Comparison of ENCODE assay signal across 11 mouse cellular contexts in the genomic region with DNA sequence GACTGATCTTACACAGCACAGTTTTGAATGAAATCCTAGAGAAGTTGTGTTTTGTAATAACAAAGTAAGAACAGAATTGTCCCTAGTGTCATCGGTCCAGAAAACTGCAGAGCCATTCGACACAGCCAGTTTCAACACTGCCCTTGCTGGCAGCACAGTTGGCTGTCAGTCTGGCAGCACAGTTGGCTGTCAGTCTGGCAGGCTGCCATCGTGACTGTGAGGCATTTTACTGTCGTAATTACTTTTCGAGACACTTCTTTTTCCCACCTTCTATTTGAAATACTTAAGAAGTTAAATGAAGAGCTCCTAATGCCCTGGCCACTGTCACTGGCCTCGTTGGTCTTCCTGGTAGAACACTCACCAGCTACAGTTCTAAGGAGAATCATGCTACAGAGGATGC. TPM values are rescaled to one million over a fixed set of nuclear protein-coding genes. Genes with fewer than 3 reads are reported as not detected.
A peak's percentile ranks its signal among the peaks of the same experiment; 100 is the strongest.
DNase-seq lines count a peak whose midpoint lies in the region; ATAC-seq and TF ChIP-seq lines count a peak whose summit lies in the region.
"Had no signal": no experiment of that assay in that cellular context is flagged by ENCODE, and none has a peak within 500 bp of the region (broad histone marks: within the 10 kb centered on the region; RNA-seq: fewer than 3 reads in every experiment).

No protein-coding gene starts in this region.

- ATAC-seq in kidney, embryonic 14.5 days (ENCODE audit: low FRiP score, low TSS enrichment), result no peak
- no peak for ATAC-seq in midbrain, embryonic 13.5 days
- no peak for ATAC-seq in intestine, embryonic 16.5 days

- peak; percentile 9 for DNase-seq in kidney, adult 9 months
- DNase-seq in adrenal gland, adult 8-10 months, result peak; percentile 52
- DNase-seq in gastrocnemius, adult 2 months, result peak; percentile 77
- peak; percentile 37 to 69 for DNase-seq in layer of hippocampus, postnatal 14 days (ENCODE audit: low spot score in 2 of 2)
- no peak for DNase-seq in retina, embryonic 14.5 days (ENCODE audit: low spot score)

- no peaks in the 10 kb centered on the region for H3K9me3 ChIP-seq in kidney, embryonic 14.5 days (ENCODE audit: control insufficient read depth, low read length)
- H3K9me3 ChIP-seq in midbrain, embryonic 13.5 days, result no peaks in the 10 kb centered on the region
- H3K9me3 ChIP-seq in intestine, embryonic 16.5 days (ENCODE audit: control insufficient read depth, low read length), result no peaks in the 10 kb centered on the region
- H3K9me3 ChIP-seq: G1E had no signal

- 73% methylated on average over 6 of the region's 6 CpGs for WGBS in kidney, embryonic 14.5 days
- 80% methylated on average over 6 of the region's 6 CpGs for WGBS in midbrain, embryonic 13.5 days
- 63% methylated on average over 6 of the region's 6 CpGs for WGBS in intestine, embryonic 16.5 days

- intact Hi-C loops in gastrocnemius, adult 2 months (cut with DNase I), result no loop called here

- no peaks in the 10 kb centered on the region for H3K27me3 ChIP-seq in kidney, embryonic 14.5 days (ENCODE audit: control insufficient read depth, insufficient read depth, low read length)
- H3K27me3 ChIP-seq in midbrain, embryonic 13.5 days, result no peaks in the 10 kb centered on the region
- no peaks in the 10 kb centered on the region for H3K27me3 ChIP-seq in intestine, embryonic 16.5 days (replicated peaks; ENCODE audit: control insufficient read depth, insufficient read depth, low read length)

- H3K9ac ChIP-seq in kidney, embryonic 14.5 days (ENCODE audit: low read depth, low read length), result no peak overlapping the region
- no peak overlapping the region for H3K9ac ChIP-seq in midbrain, embryonic 13.5 days (replicated peaks)
- H3K9ac ChIP-seq in intestine, embryonic 16.5 days (ENCODE audit: low read depth, low read length), result no peak overlapping the region

- no peak overlapping the region for H3K27ac ChIP-seq in kidney, embryonic 14.5 days (ENCODE audit: low read depth, low read length)
- no peak overlapping the region for H3K27ac ChIP-seq in gastrocnemius, adult 2 months
- no peak overlapping the region for H3K27ac ChIP-seq in midbrain, embryonic 13.5 days
- H3K27ac ChIP-seq in intestine, embryonic 16.5 days (ENCODE audit: low read length), result no peak overlapping the region
- H3K27ac ChIP-seq: kidney, postnatal 0 days had no signal

- H3K36me3 ChIP-seq in kidney, embryonic 14.5 days (ENCODE audit: control insufficient read depth, insufficient read depth, low read length), result no peaks in the 10 kb centered on the region
- H3K36me3 ChIP-seq in midbrain, embryonic 13.5 days, result no peaks in the 10 kb centered on the region
- no peaks in the 10 kb centered on the region for H3K36me3 ChIP-seq in intestine, embryonic 16.5 days (ENCODE audit: control insufficient read depth, insufficient read depth, low read length)
- H3K36me3 ChIP-seq: G1E had no signal

- peaks cover 2% of the 10 kb centered on the region; the same call in 1 of the 2 replicates for H3K4me1 ChIP-seq in kidney, embryonic 14.5 days (ENCODE audit: control insufficient read depth, insufficient read depth, low read length)
- no peaks in the 10 kb centered on the region for H3K4me1 ChIP-seq in midbrain, embryonic 13.5 days (replicated peaks)
- no peaks in the 10 kb centered on the region for H3K4me1 ChIP-seq in intestine, embryonic 16.5 days (ENCODE audit: control insufficient read depth, insufficient read depth, low read length)

- no peak overlapping the region for H3K4me2 ChIP-seq in kidney, embryonic 14.5 days (replicated peaks; ENCODE audit: low read depth, low read length)
- no peak overlapping the region for H3K4me2 ChIP-seq in midbrain, embryonic 13.5 days (replicated peaks)
- H3K4me2 ChIP-seq in intestine, embryonic 16.5 days (ENCODE audit: low read depth, low read length), result no peak overlapping the region

- H3K4me3 ChIP-seq in kidney, embryonic 14.5 days (ENCODE audit: low read length), result no peak overlapping the region
- no peak overlapping the region for H3K4me3 ChIP-seq in gastrocnemius, adult 2 months
- no peak overlapping the region for H3K4me3 ChIP-seq in midbrain, embryonic 13.5 days (replicated peaks)
- H3K4me3 ChIP-seq in intestine, embryonic 16.5 days (ENCODE audit: low read length), result no peak overlapping the region

- TF ChIP-seq CTCF in gastrocnemius, adult 2 months (IDR thresholded peaks at IDR 0.05), result no peak

RNA-seq across cellular contexts. Expression of gene Ankrd36, which starts 22.9 kb away (rescaled TPM):
- not detected in 2 replicates for polyA plus RNA-seq in kidney, embryonic 14.5 days (2014; fragmentation: Nextera tagmentation; extraction: Ambion mirVana)
- total RNA-seq in adrenal gland, adult 8-10 months (2022), result not detected
- total RNA-seq in gastrocnemius, adult 2 months (2021), result not detected
- total RNA-seq in layer of hippocampus, postnatal 14 days (2021), result not detected
- not detected in 2 replicates for polyA plus RNA-seq in midbrain, embryonic 13.5 days (2015; fragmentation: Nextera tagmentation; extraction: Ambion mirVana)
- not detected in 2 replicates for polyA plus RNA-seq in intestine, embryonic 16.5 days (2015; fragmentation: Nextera tagmentation; extraction: Ambion mirVana)
- polyA plus RNA-seq: embryonic facial prominence, embryonic 14.5 days; kidney, postnatal 0 days had no signal

RNA-seq across cellular contexts. Expression of gene Ccdc117, which starts 50.3 kb away (rescaled TPM):
- 11.1 and 21.3 TPM in 2 replicates for polyA plus RNA-seq in kidney, embryonic 14.5 days (2014; fragmentation: Nextera tagmentation; extraction: Ambion mirVana)
- total RNA-seq in adrenal gland, adult 8-10 months (2022), result 10 to 100 TPM; 23.8 to 34.9 (median 28.8) TPM
- total RNA-seq in gastrocnemius, adult 2 months (2021), result 10 to 100 TPM; 16.3 to 30.0 TPM
- total RNA-seq in layer of hippocampus, postnatal 14 days (2021), result 10 to 100 TPM in 1 of 2 experiments, 1 to 10 TPM in 1; 8.8 to 12.1 TPM
- polyA plus RNA-seq in midbrain, embryonic 13.5 days (2015; fragmentation: Nextera tagmentation; extraction: Ambion mirVana), result 13.3 and 15.3 TPM in 2 replicates
- polyA plus RNA-seq in intestine, embryonic 16.5 days (2015; fragmentation: Nextera tagmentation; extraction: Ambion mirVana), result 11.1 and 11.9 TPM in 2 replicates
